Mouse (Mus musculus): Measurements from ENCODE around the gene Macrod2.

Macrod2 gene

DNA sequence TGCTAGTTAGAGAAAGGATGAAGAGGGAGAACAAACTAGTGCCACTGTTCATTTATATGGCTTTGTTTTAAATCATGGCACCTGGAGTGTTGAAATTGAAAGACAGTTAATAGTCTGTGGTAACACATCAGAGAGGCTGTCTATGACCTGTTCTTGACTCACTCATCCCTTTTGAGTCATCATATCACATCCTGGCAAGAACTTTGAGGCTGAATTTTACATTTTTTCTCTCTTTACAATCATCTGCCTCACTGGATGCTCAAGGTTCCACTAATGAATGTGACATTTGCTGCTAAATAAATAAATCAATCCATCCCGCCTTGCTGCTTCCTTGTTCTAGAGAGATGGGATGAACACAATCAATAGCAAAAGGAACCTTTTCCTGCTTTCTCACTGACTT, 1068.8 kb downstream of the Macrod2 start:
- DNase-seq (ENCODE audit: low spot score in 2 of 2), result no peak

DNA sequence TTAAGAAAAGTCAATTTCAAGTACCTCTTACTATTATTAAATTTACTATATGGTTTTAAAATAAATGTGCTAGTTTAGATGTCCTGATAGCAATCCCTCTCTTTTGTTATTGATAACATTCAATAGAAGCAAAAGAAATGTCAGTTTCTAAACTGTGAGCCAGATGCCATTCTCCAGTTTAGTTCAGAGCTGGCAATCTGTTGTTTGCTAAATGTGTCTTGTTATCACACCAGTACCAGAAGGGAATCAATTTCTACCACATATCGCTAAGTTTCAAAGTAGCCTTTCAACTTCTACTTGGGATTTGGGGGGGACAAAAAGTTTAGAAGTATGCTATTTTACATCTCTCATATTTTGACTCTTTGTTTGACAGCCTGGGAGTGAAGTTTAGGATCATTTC, 1077.7 kb downstream of the Macrod2 start:
- no peak for DNase-seq (ENCODE audit: low spot score in 2 of 2)

DNA sequence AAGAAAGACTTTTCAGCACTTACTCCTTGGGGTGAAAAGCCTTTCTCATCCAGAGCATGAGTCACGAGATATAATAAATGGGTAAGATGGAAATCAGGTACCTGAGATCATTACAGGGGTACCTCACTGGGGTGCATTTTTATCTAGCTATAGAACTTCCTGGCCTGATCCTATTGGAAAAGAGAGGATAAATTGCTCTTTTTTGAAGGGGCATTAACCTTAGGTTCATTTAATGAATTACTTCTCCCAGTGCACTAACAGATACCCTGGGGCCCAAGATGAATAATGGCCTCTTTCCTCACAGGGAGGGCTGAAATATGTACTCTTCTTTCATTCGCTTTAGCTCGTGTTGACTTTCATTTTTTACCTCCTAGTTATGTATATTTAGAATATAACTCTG, 1082.5 kb downstream of the Macrod2 start:
- DNase-seq (ENCODE audit: low spot score in 2 of 2), result no peak

DNA sequence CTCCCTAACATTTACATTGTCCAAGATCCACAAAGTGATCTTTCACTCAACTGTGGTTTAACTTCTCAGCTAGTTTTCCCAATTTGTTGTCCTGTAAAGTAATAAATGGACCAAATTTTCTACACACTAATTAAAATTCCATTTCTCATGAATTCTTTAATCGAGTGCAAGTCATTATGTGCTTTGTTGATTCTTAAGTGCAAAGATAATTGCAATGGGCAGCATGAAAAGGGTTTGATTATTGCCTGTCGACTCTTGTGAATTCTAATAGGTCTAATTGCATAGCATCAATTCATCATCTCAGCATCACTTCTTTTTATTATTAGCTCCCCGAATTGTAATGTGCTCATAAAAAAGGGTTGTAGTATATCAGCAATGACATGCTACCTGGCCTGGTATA, 1095.4 kb downstream of the Macrod2 start:
- no peak for DNase-seq (ENCODE audit: low spot score in 2 of 2)

DNA sequence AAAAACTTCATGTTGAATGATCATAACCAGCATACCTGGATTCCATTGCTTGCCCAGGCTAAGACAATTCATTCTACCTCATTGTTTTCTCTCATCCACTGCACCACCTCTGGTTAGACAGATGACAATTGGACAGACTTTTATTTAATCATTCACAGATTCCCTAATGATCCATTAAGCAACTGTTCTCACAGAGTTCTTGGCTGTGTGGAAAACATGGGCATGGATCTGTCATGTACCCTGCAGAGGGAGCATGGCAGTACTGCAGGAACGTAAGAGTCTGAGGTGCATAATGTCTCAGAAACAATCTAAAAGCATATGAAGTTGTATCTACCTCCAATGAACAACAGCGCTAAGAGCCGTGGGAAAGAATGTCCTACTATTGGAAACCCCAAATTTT, 1110.3 kb downstream of the Macrod2 start:
- no peak for DNase-seq (ENCODE audit: low spot score in 2 of 2)

DNA sequence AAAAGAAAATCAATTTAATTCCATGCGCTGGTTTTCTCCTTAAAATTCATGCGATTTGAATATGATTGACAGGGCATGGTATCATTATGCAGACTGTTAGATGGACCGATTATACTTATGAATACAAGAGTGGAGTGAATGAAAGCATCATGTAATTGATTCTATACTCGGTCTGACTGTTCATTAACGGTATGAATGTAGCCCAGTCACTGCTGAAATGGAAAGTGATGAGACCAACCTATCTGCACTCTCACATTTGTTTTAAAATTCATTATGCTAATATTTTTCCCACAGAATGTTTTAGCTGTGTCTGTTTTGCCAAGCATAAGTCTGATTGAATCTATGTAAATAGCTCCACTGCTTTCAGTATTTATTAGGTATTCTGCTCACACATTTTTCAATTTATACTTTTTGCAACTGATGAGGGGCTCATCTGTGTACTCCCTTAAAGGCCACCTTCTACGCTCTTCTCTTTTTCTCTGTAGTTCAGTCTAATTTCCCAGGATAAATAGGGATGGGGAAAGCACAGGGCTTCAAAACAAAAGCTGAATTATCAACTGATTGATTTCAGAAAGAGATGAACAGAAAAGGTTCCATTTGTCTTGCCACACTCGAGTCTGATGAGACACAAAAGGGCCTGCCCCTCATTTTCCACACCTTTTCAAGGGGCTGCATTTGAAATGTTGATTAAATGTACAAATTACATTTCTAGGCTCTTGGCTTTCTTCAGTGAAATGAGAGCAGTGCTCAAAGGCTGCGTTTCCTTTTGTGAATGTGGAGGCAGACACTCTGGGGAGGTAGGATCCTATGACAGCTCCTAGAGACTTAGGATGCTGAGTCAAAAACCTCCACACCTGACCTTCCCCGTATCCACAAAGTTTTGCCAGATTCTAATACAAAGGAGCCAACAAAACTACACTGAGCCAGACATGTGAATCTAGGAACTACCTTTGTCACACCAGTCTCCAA, 1113.1 kb downstream of the Macrod2 start:
- no peak for DNase-seq (ENCODE audit: low spot score in 2 of 2)

DNA sequence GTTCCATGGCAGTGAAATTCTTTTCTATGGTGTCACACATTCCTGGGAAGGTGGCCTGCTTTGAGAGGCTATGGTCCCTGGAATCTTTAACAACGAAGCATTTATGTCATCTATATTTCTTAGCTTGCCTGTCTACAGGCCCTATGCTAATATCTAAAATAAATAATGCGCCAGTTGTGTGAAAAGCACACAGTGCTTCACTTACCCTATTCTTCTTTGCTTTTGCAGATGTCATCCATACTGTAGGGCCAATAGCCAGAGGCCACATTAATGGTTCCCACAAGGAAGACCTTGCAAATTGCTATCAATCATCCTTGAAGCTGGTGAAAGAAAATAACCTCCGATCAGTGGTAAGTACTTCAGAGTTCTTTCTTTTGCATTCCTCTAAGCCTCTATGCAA, 1119.9 kb downstream of the Macrod2 start:
- DNase-seq (ENCODE audit: low spot score in 2 of 2), result no peak

DNA sequence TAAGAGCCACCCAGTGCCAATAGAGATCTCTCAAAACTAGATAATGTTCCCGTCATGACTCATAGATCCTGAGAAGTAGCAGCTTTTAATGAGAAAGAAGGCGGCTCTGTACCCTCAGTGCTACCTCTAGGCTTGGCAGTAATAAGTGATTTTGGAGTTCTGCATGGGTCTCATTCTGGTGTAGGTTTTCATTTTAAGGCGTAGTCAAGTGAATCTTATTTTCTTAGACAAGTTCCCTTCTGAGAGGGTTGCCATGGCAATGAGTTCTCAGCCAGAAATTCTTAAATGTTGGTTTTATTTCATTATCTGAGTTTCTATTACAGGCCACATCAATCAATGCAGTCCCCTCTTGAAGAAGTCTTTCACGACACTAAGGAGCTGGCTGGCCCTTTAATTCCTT, 1127.0 kb downstream of the Macrod2 start:
- no peak for DNase-seq (ENCODE audit: low spot score in 2 of 2)

DNA sequence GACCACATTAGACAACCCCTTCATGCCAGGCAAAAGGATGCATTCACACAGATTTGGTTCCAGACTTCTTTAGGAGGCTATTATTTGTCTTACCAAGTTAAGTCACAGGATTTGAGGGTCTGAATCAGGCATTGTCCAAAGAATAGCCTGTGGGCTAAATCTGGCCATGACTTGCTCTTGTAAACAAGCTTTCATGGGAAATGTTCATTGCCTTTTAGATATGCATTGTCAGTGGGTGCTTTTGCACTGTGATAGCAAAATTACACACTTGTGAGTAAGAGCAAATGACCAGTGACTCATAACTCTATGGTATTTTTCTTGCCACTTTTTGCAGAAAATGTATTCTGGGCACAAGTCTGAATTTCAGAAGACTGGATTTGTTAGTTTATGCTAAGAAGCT, 1150.8 kb downstream of the Macrod2 start:
- no peak for DNase-seq (ENCODE audit: low spot score in 2 of 2)

DNA sequence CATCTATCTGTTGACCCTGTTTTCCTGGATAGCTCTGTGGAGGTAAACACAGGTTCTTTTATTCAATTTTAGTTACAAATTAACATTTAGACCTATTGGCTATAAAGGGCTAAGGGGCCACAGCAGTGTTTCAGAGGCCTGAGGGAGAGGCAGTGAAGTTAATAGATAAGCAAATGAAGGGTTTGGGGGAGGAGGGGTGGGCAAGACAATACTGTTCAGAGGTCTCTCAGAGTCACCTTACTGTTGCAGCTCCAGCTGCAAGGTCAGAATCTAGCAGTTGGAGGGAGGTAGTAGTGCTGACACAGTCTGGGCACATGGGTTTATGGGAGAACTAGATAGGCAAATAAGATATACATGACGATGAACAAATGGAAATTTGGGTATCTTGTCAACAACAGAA, 1156.6 kb downstream of the Macrod2 start:
- DNase-seq (ENCODE audit: low spot score in 2 of 2), result no peak

DNA sequence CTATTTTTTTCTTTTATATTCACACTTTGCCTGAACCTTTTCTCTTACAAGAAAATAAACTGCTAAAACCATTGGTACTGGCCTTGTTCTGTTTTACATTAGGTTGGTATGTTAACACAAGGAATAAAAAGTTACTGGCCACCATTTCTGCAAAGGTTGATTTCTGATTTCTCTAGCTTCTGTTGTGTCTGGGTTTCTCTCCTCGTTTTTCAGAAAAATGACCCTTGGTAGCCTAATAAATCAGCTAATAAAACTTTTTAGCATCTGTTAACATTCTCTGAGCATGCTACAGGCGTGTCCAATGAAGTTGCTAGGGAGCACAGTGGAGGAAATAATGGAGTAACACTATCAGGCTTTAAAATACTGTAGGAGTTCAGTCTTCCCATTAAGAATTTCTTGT, 1161.6 kb downstream of the Macrod2 start:
- no peak for DNase-seq (ENCODE audit: low spot score in 2 of 2)

DNA sequence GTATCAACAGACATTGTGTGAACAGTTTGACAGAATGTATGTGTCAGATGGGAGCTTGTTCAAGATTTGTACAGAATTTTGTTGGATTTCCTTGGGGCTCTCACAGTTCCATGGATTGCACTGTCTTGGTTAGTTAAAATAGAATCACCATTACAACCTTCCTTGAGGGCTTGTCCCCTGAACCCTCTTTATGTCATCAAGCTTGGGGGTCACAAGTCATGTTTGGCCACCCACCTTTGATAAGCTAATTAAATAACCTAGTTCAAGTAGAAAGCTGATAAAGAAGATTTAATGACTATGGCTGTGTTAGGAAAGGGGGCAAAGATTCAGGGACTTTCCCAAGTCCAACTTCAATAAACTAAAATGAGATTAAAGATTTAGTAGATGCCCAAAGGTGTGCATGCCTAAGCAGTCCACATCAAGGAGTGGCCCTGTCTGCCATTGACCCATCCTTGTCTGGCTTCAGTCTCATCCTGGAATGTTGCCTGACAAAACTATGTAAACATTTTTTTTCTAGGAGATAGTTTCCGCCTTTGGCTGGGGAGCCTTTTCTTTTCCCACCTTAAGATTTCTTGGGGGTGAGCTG, 1163.2 kb downstream of the Macrod2 start:
- no peak for DNase-seq (ENCODE audit: low spot score in 2 of 2)

DNA sequence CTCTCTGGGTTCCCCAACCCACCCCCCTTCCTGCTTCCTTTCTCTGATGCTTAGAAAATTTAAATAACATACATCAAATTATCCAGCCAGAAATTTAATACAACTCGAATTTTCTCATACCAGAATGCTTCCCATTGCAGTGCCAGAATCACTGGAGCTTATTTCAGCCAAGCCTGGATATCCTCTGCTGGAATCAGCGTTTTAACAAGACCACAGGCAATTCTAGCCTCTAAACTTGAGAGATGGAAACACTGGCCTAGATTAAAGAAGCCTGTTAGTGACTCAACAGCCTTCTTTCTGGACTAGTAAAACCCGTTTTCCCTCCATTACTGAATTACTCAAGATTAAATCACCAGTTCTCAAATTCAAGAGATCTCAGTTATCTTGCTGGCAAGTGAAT, 1170.9 kb downstream of the Macrod2 start:
- DNase-seq (ENCODE audit: low spot score in 2 of 2), result no peak

DNA sequence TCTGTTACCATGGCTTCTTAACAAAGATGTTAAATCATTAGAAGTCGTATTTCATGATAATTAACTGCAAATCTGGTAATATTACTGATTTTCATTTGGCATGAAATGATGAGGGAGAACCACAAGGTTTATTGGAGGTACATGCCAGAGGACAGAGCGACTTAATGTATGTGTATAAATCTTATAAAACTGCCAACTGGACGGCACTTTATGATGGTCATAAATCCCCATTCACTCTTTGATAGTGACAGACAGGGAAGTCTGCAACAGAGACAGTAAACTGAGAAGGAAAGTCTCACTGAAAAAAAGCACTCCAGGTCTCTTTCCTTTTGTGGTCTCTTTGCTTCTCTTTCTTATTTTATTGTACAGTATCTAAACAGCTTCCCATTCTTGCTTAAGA, 1176.3 kb downstream of the Macrod2 start:
- DNase-seq (ENCODE audit: low spot score in 2 of 2), result no peak

DNA sequence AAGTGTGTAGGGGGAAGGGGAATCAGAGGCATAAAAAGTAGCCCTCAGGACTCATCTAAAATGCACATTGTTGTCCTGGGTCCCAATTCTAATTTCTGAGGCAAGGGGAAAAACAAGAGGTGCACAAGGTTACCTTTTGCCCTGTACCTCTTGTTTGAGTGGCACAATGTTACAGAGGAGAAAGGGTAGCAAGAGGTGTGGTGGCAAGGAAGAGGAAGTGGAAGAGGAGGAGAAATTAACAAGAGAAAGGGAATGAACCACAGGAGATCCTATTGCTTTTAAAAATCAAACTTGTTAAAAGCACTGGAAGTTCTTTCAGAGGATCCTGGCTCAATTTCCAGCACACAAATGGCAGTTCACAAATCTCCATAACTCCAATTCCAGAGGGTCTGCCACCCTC, 1183.1 kb downstream of the Macrod2 start:
- no peak for DNase-seq (ENCODE audit: low spot score in 2 of 2)

DNA sequence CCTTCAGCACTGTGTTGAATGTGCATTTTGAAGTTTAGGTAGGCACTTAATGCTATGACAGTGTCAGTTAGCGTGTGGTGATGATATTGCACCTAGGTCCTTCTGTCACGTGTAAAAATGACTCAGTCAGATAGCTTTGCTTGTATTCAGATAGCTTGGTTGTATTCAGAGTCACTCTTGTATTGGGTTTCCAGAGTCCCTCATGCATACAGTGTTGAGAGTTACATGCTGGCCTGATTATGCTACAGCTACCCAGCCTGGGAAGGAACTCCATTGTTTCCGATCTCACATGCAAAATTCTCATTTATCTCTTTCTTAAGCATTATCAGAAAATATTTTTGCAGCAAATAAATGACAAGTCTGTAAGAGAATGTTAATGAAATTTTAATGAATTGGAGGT, 1187.3 kb downstream of the Macrod2 start:
- DNase-seq (ENCODE audit: low spot score in 2 of 2), result no peak

DNA sequence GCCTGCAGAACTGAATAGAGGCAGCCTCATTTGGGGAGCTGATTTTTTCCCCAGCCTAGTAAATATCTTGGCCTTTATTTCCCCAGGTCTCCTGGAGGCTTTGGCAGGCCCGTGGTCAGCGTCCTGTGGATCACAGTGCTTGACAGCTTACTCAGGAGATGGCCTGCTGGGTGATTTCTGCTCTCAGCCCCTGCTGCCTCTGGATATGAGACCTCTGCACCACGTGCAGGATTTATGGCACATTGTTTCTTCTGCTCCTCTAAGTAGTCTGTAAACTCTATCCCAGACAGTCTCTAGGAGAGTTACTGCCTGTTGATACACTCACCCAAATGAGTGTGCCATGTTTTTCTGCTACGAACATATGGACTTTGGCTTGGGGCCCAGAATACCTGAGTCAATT, 1187.8 kb downstream of the Macrod2 start:
- no peak for DNase-seq (ENCODE audit: low spot score in 2 of 2)

DNA sequence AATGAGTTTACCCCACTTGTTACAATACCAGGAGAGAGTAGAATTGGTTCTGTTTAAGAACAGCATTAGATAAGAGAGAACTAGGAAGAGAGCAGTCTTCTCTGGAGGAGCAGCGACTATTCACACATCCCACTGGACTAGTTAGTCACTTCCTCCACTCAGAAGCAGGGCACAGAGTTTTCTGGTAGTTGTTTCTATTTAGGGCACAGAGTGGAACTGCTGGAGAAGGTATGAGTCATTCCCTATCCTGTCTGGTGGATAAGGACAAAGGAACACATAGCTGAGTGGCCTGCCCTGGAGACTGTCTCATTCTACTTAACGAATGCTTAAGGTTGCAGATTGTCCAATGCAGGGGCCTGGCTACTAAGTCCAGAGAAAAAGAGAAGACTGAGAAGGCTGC, 1192.2 kb downstream of the Macrod2 start:
- peak in 1 of 2 experiments; percentile 9 for DNase-seq (ENCODE audit: low spot score in 2 of 2)

DNA sequence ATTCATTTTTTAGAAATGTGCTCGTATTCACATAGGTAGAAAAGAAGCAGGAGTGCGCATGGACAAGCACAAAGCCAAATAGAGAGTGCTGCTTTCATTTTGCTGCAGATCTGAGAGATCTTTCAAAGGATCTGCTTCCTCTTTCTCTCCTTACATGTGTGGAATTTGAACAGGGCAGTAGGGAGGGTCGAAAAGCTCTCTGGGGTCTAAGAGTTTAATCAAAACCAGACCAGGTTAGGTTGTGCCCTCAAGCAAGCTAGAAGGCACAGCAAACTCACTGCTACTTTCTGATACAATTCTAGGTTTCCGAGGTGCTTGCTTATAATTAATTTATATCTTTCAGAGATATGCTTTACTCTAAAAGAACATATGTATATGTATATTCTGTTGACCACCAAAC, 1196.2 kb downstream of the Macrod2 start:
- no peak for DNase-seq (ENCODE audit: low spot score in 2 of 2)

DNA sequence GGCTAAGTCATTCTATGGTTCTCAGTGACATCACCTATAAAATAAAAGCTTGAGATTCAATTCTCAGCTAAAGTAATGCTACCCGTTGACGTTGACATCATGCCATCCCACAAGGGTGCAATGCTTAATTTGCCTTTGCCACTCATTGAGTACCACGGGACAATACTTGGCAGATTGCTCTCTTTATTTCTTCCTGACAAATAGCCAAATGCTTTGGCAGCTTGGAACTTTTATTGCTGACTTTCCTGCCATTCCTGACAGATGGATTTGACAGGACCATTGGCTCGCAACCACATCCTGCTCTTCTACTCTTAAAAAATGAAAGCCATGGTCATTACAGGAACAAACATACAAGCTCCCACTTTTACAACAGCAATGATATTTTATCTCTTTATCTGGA, 1199.7 kb downstream of the Macrod2 start:
- DNase-seq (ENCODE audit: low spot score in 2 of 2), result no peak

DNA sequence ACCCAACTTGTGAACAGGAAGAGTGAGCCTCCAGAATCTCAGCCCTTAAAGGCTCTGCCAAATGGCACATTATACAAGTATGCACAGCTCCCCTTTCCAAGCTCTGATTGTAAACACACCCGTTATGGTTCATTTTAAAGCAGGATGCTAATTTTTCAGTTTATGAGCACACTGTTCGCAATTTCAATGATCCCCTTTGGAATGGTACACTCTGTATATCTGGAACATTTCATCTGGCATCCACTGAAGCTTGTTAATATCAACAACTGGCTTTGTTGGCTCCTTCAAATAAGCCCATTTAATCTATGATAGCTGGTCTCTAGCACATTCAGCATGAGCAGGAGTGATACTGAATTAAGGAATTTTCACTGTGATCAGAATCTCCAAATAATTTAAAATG, 1222.6 kb downstream of the Macrod2 start:
- no peak for DNase-seq (ENCODE audit: low spot score in 2 of 2)

DNA sequence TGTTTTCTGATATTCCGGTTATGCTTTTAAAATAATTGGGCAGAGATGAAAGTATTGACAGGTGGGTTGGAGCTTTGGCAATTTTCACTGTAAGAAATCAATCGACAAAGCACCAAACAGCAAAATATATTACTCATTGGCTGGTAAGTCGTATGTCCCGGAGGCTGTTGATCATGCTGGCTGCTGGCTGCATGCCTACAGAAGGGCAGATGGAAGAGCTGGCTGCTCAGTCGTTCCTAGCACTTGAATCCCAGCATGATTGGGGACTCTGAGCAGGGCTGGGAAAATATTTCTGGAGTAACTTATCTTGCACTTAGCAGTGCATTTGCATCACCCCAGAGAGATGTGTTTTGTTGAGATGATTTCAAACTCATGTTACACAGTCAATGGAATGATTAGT, 1223.1 kb downstream of the Macrod2 start:
- DNase-seq (ENCODE audit: low spot score in 2 of 2), result peak in 1 of 2 experiments; percentile 4

DNA sequence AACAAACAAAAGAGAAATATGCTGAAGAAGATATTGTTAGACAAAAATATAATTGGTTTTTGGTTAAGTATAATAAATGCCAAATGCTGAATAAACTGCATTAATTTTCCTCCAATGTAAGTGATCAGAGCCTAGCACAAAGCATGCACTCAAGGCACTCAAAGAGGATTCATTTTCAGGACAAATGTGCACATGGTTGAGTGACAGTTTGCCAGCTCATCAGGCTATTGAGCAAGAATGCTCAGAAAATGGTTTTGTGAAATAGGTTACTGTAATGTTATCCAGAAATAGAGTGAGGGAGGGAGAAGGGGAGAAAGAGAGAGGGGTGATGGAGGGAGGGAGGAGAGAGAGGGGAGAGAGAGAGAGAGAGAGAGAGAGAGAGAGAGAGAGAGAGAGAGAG, 1268.9 kb downstream of the Macrod2 start:
- no peak for DNase-seq (ENCODE audit: low spot score in 2 of 2)

Measured in frontal cortex, postnatal 14 days (tissue).